Mouse (Mus musculus) kidney, postnatal 25 days (tissue): ENCODE data around the gene Nek5.
A peak's percentile ranks its signal among the peaks of the same experiment; 100 is the strongest.

Experiments
- DNase-seq, 2 experiments: peaks; one replicate each; pipeline ENCODE4 v3.0.0; 2021; ENCODE audit warnings: mixed read lengths in 2 of 2

Nek5 gene

DNA sequence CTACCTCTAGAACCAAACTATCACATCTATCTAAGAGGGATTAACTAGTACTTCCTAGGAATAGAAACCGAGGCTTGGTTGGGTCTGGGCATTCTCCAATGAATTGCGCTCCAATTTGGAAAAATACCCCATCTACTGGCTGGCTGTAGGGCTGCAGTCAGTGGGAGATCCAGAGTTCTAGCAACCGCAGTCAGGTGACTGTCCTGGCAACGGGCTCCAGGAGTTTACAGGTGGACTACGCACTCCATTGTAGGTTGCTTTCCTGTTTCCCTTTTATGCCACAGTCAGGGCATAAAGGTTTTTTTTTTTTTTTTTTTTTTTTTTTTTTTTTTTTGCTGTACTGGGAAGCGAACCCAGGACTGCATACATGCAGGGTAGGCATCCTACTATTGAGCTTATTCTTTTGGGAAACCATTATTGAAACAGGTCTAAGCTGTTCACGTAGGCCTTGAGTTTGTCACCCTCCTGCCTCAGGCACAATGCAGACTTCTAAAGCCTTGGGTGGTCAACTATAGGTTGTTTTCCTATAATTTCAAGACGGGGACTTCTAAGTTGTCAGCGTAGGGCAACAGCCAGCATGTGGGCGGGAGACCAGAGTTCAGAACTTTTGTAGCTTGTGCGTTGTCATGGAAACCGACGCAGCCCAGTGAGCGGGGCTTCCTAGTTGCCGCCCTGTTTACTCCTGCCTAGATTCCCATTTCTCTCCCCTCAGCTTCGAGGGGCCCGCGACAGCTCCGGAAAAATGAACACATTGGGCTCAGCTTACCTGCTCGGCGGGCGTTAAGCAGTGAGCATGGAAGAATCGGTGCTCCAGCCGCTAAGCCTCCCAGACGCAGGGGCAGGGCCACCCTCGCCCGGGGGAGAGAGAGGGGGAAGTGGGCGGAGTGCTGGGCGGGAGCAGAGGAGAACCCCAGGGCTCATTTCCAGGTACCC lies at the start of gene Nek5:
Nek5 (minus strand) TSS at position 834 of the 933 bp plus-strand sequence.
- DNase-seq = peak; percentile 69 to 81

DNA sequence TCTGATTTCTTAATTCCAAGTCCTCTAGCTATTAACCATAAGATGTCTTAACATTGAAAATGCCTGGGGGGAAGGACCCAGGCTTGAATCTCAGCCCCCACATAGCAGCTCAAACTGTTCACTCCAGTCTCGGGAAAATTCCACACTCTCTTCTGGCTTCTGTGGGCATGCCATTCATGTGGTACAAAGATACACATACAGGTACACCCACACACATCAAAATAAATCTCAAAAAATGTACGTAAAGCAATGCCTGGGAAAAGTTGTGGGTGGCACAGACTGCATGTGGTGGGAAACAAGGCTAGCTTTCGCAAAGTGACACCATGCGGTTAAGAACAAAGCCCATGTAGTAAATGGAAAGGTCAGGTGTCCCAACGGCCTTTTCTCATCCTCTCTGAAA lies 44.3 kb upstream of the Nek5 start:
- no peak for DNase-seq

DNA sequence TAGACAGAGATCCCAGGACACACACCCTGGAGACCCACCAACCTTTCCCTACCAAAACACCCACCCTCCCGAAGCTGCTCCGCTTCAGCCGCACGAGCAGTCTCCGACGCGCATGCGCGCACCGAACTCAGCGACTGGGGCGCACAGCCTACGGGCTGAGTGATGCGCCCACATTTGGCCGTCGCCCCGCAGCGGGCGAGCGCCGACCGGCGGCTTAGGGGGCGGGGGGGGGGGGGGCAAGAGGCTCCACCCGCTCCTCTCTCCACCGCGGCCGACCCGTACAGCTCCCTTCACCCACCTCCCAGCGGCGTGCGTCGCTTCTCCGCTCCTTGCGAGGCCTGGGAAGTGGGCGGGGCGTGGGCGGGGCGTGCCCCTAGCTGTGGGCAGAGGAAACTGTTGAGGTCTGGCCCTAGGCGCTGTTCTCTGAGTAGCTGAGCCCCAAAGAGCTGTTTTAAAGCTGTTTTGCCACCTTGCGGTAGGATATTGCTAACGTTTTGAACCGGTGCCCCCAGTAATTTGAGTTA lies 41.3 kb upstream of the Nek5 start, which contains the start of gene Nek3:
Nek3 (minus strand) TSS at position 356 of the 524 bp plus-strand sequence.
- DNase-seq = peak; percentile 83 to 93

DNA sequence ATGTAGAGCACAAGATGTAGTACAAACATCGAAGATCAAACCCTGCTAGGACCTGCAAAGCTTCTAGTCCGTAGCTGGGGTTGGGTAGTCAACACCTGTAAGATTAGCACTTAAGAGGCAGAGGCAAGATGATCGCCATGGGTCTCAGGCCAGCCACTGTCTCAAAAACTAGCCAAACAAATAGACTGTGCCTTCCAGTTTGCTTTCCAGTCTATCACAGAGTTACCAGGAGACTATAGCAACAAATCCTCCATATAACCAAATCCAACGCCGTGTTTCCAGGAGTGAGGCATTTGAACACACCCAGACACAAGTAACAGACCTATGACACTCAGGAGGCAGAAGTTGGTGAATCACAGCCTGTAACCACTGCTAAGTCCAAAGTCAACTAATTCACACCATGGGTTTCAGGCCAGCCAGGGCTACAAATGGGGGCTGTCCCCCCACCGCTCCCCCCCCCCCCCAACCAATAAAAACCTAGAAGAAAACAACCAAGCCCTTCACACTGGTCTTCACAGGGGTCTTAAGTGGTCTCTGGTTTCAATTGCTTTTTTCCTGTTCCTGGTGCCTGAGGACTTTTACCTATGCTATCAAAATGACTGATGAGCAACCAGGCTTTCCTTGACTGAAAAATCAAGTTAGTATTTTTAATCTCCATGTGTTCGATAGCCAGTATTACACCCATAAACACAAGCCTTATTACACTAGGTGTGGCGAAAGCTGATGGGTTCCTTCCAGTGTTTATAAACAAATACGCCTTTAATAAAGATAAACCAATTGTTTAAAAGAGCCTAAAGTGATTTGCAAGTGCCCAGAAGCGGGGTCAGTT lies 40.6 kb upstream of the Nek5 start:
- no peak for DNase-seq

GRCm38 (mm10) chr8:22164431-22164830 lies 39.6 kb upstream of the Nek5 start:
- no peak for DNase-seq

DNA sequence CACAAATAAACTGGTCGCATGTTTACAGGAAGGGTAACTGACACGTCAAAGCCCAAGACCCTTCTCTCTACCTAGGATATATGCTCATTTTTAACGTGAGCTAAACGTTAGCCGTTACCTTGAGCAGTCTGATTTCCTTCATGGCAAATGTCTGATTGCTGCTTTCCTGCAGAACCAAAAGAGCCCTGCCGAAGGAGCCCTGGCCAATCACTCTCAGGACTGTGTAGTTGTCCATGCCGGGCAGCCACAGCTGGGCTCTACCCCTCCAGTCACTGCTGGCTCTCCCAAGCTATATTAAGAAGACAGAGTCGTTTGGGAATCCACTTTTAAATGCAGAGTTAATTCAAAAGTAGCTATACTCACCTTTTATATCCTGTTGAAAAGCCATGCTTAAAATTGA lies 37.4 kb upstream of the Nek5 start:
- DNase-seq = no peak

DNA sequence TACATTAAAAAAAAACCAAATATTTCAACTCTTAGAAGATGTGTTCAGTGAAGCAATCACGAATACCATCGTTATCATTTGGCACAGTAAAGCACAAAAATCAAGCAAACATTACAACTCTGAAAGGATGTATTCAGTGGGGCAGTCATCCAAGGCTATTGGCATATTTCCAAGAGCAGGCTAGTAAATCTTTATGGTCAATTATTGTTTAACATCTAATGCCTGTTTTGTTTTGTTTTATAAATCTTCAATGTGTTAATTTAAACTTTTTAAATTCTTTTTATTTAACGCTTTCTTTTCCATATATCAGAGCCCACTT lies 25.5 kb upstream of the Nek5 start:
- peak in 1 of 2 experiments; percentile 42 for DNase-seq

GRCm38 (mm10) chr8:22149643-22150344 lies 24.9 kb upstream of the Nek5 start:
- no peak for DNase-seq

DNA sequence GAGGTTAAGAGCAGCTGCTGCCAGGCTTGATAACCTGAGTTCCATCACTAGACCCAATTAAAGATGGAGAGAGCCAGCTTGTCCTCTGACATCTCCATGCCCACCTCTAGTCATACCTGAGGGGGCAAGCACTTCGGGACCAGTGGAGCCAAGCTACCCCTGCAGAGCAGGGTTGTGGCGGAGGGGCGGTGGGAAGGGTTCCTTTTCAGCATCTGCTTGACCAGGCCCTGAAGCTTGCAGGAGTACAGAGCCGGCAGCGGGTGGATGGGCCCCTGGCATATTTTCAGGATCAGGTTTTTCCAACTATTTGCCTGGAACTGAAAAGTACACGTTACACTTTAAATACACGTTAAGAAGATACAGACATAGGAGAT lies 23.5 kb upstream of the Nek5 start:
- DNase-seq = no peak

DNA sequence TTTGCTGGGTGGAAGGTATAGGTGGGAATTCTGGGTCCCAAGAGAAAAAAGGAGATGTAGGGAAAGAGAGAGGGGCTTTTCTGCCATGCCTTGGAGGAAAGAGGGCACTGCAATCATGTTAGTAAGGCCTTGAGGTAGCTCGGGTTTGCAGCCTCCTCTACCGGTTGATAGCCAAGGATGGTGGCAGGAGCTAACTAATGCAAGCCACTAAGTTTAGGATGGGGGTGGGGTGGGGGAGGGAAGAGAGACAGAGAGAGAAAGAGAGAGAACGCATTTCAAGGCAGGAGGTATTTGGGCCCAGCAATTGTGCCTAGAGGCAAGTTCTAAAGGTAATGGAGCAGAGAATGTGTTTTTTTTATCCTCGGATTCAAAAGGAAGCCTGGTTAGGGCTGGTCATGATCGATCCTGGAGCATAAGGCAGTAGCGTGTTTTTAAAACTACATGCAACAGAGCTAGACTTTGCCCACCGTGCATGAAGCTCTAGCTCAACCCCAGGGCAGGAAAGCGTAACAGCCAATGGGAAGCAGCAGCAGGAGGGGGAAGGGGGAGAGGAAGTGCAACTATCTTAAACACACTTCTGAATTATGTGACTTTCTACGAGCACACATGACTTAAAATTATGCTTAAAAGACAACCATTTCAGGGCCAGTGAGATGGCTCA lies 23.0 kb upstream of the Nek5 start:
- DNase-seq = no peak

DNA sequence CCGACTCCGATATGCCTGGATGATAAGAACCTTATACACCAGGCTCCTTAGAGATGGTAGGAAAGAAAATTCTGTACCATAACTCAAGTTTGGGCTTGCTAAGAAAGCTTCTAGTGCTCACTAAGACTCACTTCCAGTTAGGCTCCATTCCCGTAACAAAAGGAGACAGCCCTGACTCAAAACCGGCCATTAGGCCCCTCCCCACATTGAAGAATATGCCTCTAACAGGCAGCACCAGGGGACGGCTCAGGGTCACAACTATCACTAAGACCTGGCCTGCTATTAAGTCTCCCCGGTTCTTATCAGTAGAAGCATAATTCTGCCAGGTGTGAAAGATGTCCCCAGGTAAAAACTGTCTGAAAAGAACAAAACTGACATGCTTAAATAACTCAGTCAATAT lies 21.0 kb upstream of the Nek5 start:
- no peak for DNase-seq

DNA sequence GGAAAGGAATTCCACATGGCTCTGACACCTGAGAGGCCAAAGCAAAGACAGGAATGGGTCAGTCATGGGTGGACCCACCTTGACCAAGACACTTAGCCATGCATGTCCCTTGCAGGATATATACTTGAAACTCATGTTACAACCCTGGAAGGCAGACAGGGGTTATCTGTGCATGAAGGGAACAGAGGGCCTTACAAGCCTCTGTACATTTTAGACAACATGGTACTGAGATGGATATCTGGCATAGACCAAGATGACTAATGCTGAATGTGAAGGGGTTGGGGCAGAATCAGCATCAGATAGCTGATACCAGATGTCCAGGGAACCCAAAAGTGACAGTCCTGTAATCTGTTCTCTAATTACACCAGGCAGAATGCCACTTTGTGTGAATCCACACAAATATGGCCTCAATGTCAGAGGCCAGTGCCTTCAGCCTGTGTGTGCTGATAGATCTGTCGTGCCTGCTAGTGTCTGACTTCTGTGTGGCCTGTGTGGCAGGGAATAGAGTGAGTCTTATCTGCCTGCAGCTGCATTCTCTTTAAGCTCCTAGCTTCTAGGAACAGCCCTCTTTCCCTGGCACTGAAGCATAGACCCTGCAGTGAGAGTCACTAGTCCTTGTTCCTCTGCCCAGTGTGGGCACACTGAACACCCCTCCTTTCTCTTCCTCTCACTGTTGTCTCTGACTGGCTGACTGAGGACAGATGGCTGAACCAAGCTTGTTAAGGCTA lies 19.1 kb upstream of the Nek5 start:
- no peak for DNase-seq

DNA sequence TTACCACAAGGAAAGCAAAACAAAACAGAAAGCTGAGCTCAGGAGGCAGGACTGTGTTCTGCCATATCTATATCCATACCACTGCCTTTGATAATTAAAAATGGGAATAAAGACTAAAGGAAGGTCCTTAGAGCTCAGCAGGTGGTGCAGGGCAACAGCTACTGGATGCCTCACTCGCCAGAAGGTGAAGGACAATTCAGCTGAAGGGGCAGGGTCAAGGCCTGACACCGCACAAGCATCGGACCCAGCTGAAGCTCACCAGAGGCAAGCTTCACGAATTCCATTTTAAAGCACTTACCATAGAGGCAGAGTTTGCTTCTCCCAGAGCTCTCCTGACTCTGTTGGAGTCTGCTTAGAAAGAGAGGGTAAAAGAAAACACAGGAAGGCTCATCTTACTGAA lies 17.7 kb upstream of the Nek5 start:
- DNase-seq = no peak

DNA sequence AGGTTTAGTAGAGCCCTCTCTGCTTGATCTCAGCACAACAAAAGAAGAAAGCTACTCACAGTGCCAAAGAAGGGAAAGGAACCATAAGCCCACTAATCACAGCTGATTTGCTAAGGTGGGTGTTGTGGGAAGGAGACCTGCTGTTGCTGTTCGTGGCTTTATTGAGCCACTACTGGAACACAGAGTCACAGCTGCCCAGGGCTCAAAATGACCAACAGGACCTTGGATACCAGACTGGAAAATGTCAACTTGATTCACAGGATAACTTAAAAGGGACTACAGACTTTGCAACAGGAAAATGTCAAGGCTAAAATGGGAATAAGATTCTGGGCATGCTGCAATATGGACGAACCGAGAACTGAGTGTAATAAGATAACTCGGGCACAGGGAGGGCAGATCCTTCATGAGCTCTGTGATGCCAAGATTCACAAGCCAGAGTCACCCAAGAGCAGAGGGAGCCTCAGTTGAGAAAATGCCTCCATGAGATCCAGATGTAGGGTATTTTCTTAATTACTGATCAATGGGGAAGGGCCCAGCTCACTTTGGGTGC lies 17.1 kb upstream of the Nek5 start:
- no peak for DNase-seq

- peak in 1 of 2 experiments; percentile 40 for DNase-seq
Observed at GRCm38 (mm10) chr8:22136462-22136861, 11.6 kb upstream of the Nek5 start.

DNA sequence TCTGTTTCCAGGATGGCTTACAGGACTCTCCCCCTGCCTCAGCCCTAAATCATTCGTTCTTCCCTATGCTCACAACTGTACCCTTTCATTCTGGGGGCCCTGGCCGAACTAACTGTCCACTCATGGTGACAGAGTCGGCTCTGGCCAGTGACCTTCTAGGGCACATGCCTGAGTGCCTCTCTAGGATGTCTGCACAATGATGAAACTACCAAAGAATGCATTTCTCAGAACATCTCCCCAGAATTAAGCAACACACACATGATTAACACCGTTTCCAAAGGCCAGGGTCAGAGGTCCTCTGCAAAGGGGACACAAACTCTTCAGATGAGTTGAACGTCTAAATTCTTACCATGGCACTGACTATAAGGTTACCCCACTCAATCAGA lies 9.9 kb upstream of the Nek5 start:
- no peak for DNase-seq

- DNase-seq = no peak
Observed at GRCm38 (mm10) chr8:22134078-22134749, 9.4 kb upstream of the Nek5 start.

- no peak for DNase-seq
Observed at GRCm38 (mm10) chr8:22132062-22132461, 7.2 kb upstream of the Nek5 start.

DNA sequence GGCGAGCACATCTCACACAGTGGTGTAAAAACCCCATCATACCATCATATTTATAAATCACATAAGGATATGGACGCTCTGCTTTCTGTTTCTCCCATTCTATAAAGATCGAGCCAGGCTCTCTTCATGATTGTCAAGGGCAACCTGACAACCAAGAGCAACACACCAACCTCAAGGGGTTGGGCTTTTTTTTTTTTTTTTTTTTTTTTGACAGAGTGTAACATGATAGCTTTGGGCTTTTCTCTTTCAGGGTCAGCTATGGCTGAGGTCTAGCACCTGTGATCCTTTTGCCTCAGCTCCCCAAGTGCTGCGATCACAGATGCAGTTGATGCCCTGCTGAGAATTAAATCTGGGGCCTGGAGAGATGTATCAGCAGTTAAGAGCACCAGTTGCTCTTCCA lies 17.8 kb downstream of the Nek5 start:
- no peak for DNase-seq

DNA sequence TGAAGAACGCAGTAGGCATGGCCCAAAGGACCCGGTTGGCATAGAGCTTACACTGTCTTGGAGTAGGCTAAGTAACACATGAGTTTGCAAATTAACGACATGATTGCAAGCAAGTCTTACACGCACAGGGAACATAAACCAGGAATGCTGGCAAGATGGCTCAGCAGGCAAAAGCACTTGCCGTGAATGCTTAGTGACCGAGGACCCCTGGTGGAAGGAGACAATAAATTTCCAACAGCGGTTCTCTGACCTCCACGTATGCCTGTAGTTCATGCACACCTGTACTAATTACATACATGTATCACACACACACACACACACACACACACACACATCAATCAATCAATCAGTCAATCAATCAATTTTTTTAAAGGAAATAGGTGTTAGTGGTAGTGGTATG lies 33.3 kb downstream of the Nek5 start:
- DNase-seq = peak in 1 of 2 experiments; percentile 2

DNA sequence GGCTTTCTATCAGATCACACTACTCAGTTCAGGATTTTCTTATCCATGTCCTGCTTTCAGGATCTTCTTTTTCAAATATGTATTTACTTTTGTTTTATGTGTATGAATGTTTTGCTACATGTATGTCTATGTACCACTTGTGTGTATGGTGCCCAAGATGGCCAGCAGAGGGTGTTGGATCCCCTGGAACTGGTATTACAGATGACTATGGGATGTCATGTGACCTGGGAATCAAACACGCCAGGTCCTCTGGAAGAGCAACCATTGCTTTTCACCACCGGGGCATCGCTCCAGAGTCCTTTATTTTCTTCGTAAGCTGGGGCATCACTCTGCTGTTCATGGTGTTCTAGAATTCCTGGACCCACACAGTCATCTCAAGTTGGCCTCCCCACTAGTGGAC lies 35.6 kb downstream of the Nek5 start:
- DNase-seq = no peak
